Mouse (Mus musculus) cortical plate, adult 2 months (tissue): Measurements from ENCODE around the gene Tigd2.

ENCODE experiments used
- CTCF ChIP-seq: fragments of 200-500 bp; IDR thresholded peaks from 2 replicates; pipeline ENCODE4 v1.5.1; 2011; ENCODE audit warnings: mild to moderate bottlenecking, control low read depth, low read length; ENCODE audit not compliant: insufficient read depth; ENCODE audit errors: extremely low read depth
- POLR2A ChIP-seq: fragments of 200-500 bp; IDR thresholded peaks from 2 replicates; pipeline ENCODE4 v1.6.1; 2011; ENCODE audit warnings: mild to moderate bottlenecking, low read length, control low read depth; ENCODE audit not compliant: insufficient read depth; ENCODE audit errors: extremely low read depth

GRCm38 (mm10) chr6:59185010-59185699, 23.5 kb upstream of the Tigd2 start:
- TF ChIP-seq POLR2A, result no peak
- TF ChIP-seq CTCF, result no peak
